ENCODE assay signal across 8 mouse cellular contexts in genomic region chrX:169986519-169987367, GRCm38 (mm10). TPM values are rescaled to one million over a fixed set of nuclear protein-coding genes. Genes with fewer than 3 reads are reported as not detected.
DNase-seq lines count a peak whose midpoint lies in the region; ATAC-seq and TF ChIP-seq lines count a peak whose summit lies in the region.
"Not testable (repeated sequence)": the region's sequence is repeated elsewhere in the genome, so short reads cannot be mapped to it uniquely, and the experiment has no call there.

No protein-coding gene starts in this region.

- not testable (repeated sequence) for TF ChIP-seq CTCF in kidney, postnatal 0 days (IDR thresholded peaks at IDR 0.05; ENCODE audit: low read depth)

- peak overlapping the region; percentile 54 for H3K9ac ChIP-seq in heart, embryonic 14.5 days (ENCODE audit: low read length)
- peak overlapping the region; percentile 31; the same call in 1 of the 2 replicates for H3K9ac ChIP-seq in kidney, postnatal 0 days (ENCODE audit: low read depth, low read length)
- not testable (repeated sequence) for H3K9ac ChIP-seq in liver, embryonic 11.5 days (ENCODE audit: low read depth, low read length)

- ATAC-seq in heart, embryonic 14.5 days (ENCODE audit: insufficient number of reproducible peaks, insufficient read depth, low FRiP score, low read depth): peak; percentile 80
- peak; percentile 90 for ATAC-seq in kidney, postnatal 0 days (replicated peaks; ENCODE audit: low FRiP score, low read depth)
- ATAC-seq in liver, embryonic 11.5 days (replicated peaks; ENCODE audit: low FRiP score): peak; percentile 86
- ATAC-seq in monocyte, adult 5-6 weeks (replicated peaks; ENCODE audit: insufficient number of reproducible peaks, low FRiP score, low TSS enrichment, poor library complexity, severe bottlenecking): peak; percentile 38

- peak; percentile 92 for DNase-seq in CD4-positive, CD25-positive, alpha-beta regulatory T cell, adult 2 months (ENCODE audit: low read depth, low spot score)
- peak; percentile 90 for DNase-seq in c-Kit-positive CD71-negative TER-119-negative erythroid progenitor cells, embryonic 14.5 days (ENCODE audit: low read depth)
- peak; percentile 91 for DNase-seq in fibroblast of lung, adult 2 months (ENCODE audit: low read depth)
- DNase-seq in kidney, postnatal 0 days (ENCODE audit: low spot score): peak; percentile 20
- peak; percentile 74 for DNase-seq in liver, embryonic 11.5 days (ENCODE audit: low spot score)
- peak; percentile 84 to 87 for DNase-seq in spleen, postnatal 36 days (ENCODE audit: low spot score in 2 of 2)

- WGBS in heart, embryonic 14.5 days: 51% methylated on average over 51 of the region's 51 CpGs
- WGBS in kidney, postnatal 0 days: 35% methylated on average over 42 of the region's 51 CpGs
- WGBS in liver, embryonic 11.5 days: 52% methylated on average over 46 of the region's 51 CpGs

- peak overlapping the region; percentile 56 for H3K4me2 ChIP-seq in heart, embryonic 14.5 days (ENCODE audit: low read length)
- peak overlapping the region; percentile 51 for H3K4me2 ChIP-seq in kidney, postnatal 0 days (ENCODE audit: low read length)
- peak overlapping the region; percentile 44 for H3K4me2 ChIP-seq in liver, embryonic 11.5 days

- not testable (repeated sequence) for H3K4me1 ChIP-seq in heart, embryonic 14.5 days (ENCODE audit: control insufficient read depth in 2 of 2, insufficient read depth in 2 of 2, low read length in 2 of 2); kidney, postnatal 0 days (replicated peaks; ENCODE audit: insufficient read depth, low read length); liver, embryonic 11.5 days (replicated peaks; ENCODE audit: control insufficient read depth, insufficient read depth, low read length)

- H3K27ac ChIP-seq in heart, embryonic 14.5 days (replicated peaks in 1 of 2; ENCODE audit: control insufficient read depth in 1 of 2, insufficient read depth in 1 of 2, low read depth in 2 of 2, low read length in 2 of 2): 0 out of 4 replicates have a peak overlapping the region, but pooled peaks of 1 of the 2 experiments have one; percentile 1
- not testable (repeated sequence) for H3K27ac ChIP-seq in kidney, postnatal 0 days; liver, embryonic 11.5 days (ENCODE audit: low read depth, low read length)

- peaks cover 77% of the 10 kb centered on the region for H3K36me3 ChIP-seq in heart, embryonic 14.5 days (ENCODE audit: control insufficient read depth, insufficient read depth, low read length)
- H3K36me3 ChIP-seq in kidney, postnatal 0 days (ENCODE audit: insufficient read depth, low read length): peaks cover 19% of the 10 kb centered on the region
- peaks cover 69% of the 10 kb centered on the region for H3K36me3 ChIP-seq in liver, embryonic 11.5 days (ENCODE audit: control insufficient read depth, insufficient read depth, low read length)

- H3K4me3 ChIP-seq in heart, embryonic 14.5 days (ENCODE audit: control insufficient read depth in 1 of 2, insufficient read depth in 1 of 2, low read depth in 1 of 2, low read length in 2 of 2): peak overlapping the region; percentile 23 to 31
- peak overlapping the region; percentile 25; the same call in 1 of the 2 replicates for H3K4me3 ChIP-seq in kidney, postnatal 0 days (replicated peaks; ENCODE audit: low read depth, low read length)
- H3K4me3 ChIP-seq in liver, embryonic 11.5 days (ENCODE audit: low read depth, low read length): peak overlapping the region; percentile 21

- H3K9me3 ChIP-seq in heart, embryonic 14.5 days (ENCODE audit: control insufficient read depth, low read length): peaks cover 67% of the 10 kb centered on the region
- peaks cover 22% of the 10 kb centered on the region; the same call in 1 of the 2 replicates for H3K9me3 ChIP-seq in kidney, postnatal 0 days (replicated peaks; ENCODE audit: low read length)
- peaks cover 67% of the 10 kb centered on the region for H3K9me3 ChIP-seq in liver, embryonic 11.5 days (ENCODE audit: control insufficient read depth, low read length)

- not testable (repeated sequence) for H3K27me3 ChIP-seq in heart, embryonic 14.5 days (ENCODE audit: control insufficient read depth, insufficient read depth, low read length); liver, embryonic 11.5 days (replicated peaks; ENCODE audit: control insufficient read depth, insufficient read depth, low read length)
- peaks cover 11% of the 10 kb centered on the region; the same call in 1 of the 2 replicates for H3K27me3 ChIP-seq in kidney, postnatal 0 days (ENCODE audit: insufficient read depth, low read length)

RNA-seq across cellular contexts. Expression of gene Gm21887, which starts 22.7 kb away (rescaled TPM):
- polyA plus RNA-seq in heart, embryonic 14.5 days (2014; fragmentation: Nextera tagmentation; extraction: Ambion mirVana): 181 and 228 TPM in 2 replicates
- 41.1 and 106 TPM in 2 replicates for polyA plus RNA-seq in kidney, postnatal 0 days (2015; fragmentation: Nextera tagmentation; extraction: Ambion mirVana)
- 217 and 306 TPM in 2 replicates for polyA plus RNA-seq in liver, embryonic 11.5 days (2014; fragmentation: Nextera tagmentation; extraction: Ambion mirVana)
- total RNA-seq in monocyte, adult 5-6 weeks (2017): 32.2 to 120 TPM (median 52.2 TPM) in 3 replicates

Comparison
In these comparisons a context has a peak if more than half of its experiments do, and no peak if none do; other contexts are left out.
1. DNase-seq: peak in every context shown above with its lines; median percentile 92 in CD4-positive, CD25-positive, alpha-beta regulatory T cell, adult 2 months; 91 in fibroblast of lung, adult 2 months; 90 in c-Kit-positive CD71-negative TER-119-negative erythroid progenitor cells, embryonic 14.5 days; 86 in spleen, postnatal 36 days; 74 in liver, embryonic 11.5 days; 20 in kidney, postnatal 0 days.
2. ATAC-seq: peak in every context shown above with its lines; median percentile 90 in kidney, postnatal 0 days; 86 in liver, embryonic 11.5 days; 80 in heart, embryonic 14.5 days; 38 in monocyte, adult 5-6 weeks.